Mouse (Mus musculus) liver, adult (tissue): Measurements from ENCODE around the gene Dhrs13.

ENCODE experiments used
- GATA4 ChIP-seq: IDR thresholded peaks from 2 replicates; pipeline ENCODE4 v1.6.1; 2014; ENCODE audit warnings: mild to moderate bottlenecking, low read length; ENCODE audit not compliant: insufficient replicate concordance

The Dhrs13 gene

GRCm38 (mm10) chr11:78031947-78032808, at the start of gene Dhrs13:
Gene Dhrs13 (plus strand): TSS chr11:78032280.
- TF ChIP-seq GATA4: no peak; the same call in 1 of the 2 replicates

- TF ChIP-seq GATA4: no peak
These were observed 49.6 kb upstream of the Dhrs13 start, which contains the start of gene Phf12 for GRCm38 (mm10) chr11:77982441-77982905. Gene Phf12 (plus strand): TSS chr11:77982754.

GRCm38 (mm10) chr11:77983191-77983936, 48.7 kb upstream of the Dhrs13 start:
- TF ChIP-seq GATA4: no peak

- no peak for TF ChIP-seq GATA4
These were observed 47.9 kb upstream of the Dhrs13 start for GRCm38 (mm10) chr11:77983937-77984835.

GRCm38 (mm10) chr11:77984836-77985231, 47.2 kb upstream of the Dhrs13 start:
- TF ChIP-seq GATA4: no peak

GRCm38 (mm10) chr11:77985541-77986065, 46.5 kb upstream of the Dhrs13 start:
- TF ChIP-seq GATA4: no peak

- TF ChIP-seq GATA4: no peak
These were observed 42.9 kb upstream of the Dhrs13 start for GRCm38 (mm10) chr11:77989071-77989690.

GRCm38 (mm10) chr11:77995556-77995955, 36.5 kb upstream of the Dhrs13 start:
- no peak for TF ChIP-seq GATA4

GRCm38 (mm10) chr11:78006446-78006845, 25.6 kb upstream of the Dhrs13 start:
- TF ChIP-seq GATA4: no peak

- TF ChIP-seq GATA4: no peak
These were observed 12.4 kb upstream of the Dhrs13 start for GRCm38 (mm10) chr11:78019676-78020075.

- no peak for TF ChIP-seq GATA4
These were observed 8.5 kb upstream of the Dhrs13 start for GRCm38 (mm10) chr11:78023607-78024006.

- TF ChIP-seq GATA4: no peak
These were observed 2.8 kb upstream of the Dhrs13 start for GRCm38 (mm10) chr11:78029240-78029639.

GRCm38 (mm10) chr11:78030600-78030999, 1.5 kb upstream of the Dhrs13 start:
- no peak for TF ChIP-seq GATA4

GRCm38 (mm10) chr11:78031389-78031788, 691 bp upstream of the Dhrs13 start:
- no peak for TF ChIP-seq GATA4

GRCm38 (mm10) chr11:78032809-78033195, 722 bp downstream of the Dhrs13 start:
- no peak for TF ChIP-seq GATA4
